Mouse (Mus musculus) CD4-positive, CD25-positive, alpha-beta regulatory T cell, adult 4 months (primary cell): ENCODE measurements around the gene Emilin1. TPM values are rescaled to one million over a fixed set of nuclear protein-coding genes. Genes with fewer than 3 reads are reported as not detected.

Experiments
- ATAC-seq: one replicate; pipeline ENCODE4 v1.8.0; 2017
- polyA plus RNA-seq, 2 experiments: library from polyadenylated mRNA; unstranded; fragments of 100-300 nt; shearing (Covaris generic); gene quantifications; one replicate each; pipeline ENCODE4 v1.2.1; 2017

Emilin1 gene
- polyA plus RNA-seq, 2 experiments from 2014 or later, result 0.32 to 0.90 TPM

- no peak for ATAC-seq
These were observed 4.5 kb upstream of the Emilin1 start for GRCm38 (mm10) chr5:30908426-30909299.

DNA sequence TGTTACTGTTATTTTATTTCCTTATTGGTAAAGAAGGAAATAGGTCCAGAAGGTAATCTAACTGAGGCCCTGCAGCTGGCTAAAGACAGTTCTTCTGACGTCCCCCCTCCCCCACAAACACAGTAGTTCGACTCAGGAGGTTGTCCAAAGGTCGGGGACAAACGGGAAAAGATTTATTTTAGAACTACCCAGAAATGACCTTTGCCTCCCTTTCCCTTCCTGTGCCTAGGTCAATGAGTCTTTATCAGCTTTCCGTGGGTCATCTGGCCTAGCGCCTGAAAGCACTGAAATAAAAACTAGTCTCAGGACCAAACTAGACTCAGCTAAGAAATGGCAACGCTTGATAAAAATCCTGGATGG, 3.9 kb upstream of the Emilin1 start:
- no peak for ATAC-seq

GRCm38 (mm10) chr5:30909863-30910262, 3.3 kb upstream of the Emilin1 start:
- no peak for ATAC-seq

GRCm38 (mm10) chr5:30910481-30910880, 2.7 kb upstream of the Emilin1 start:
- no peak for ATAC-seq

GRCm38 (mm10) chr5:30912156-30912555, 1.0 kb upstream of the Emilin1 start:
- ATAC-seq, result no peak

DNA sequence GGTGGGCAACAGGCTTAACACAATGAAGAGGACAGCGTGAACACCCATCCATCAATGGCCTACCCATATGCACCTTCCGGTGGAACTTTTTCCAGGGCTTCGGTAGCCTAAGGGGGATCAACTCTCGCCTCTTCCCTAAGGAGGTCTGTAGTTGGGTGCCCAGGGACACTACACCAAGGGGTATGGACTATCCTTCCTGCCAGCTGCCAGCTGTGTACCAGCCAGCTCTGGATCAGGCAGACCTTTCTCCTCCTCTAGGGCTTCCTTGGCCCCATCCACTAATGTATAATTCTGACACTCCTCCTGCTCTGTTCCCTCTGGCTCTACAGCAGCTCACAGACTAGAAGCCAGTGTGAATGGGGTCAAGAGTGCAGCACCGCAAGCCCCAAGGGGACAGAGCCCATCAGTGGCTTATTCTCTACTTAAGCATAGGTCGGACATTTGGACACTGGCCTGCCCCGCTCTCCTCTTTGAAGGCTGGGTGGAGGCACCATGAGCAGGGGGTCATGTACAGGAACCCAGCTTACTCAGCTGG, 966 bp downstream of the Emilin1 start:
- no peak for ATAC-seq

GRCm38 (mm10) chr5:30914849-30915248, 1.6 kb downstream of the Emilin1 start:
- no peak for ATAC-seq

- ATAC-seq, result peak; percentile 19
These were observed 2.3 kb downstream of the Emilin1 start for GRCm38 (mm10) chr5:30915456-30915855.

DNA sequence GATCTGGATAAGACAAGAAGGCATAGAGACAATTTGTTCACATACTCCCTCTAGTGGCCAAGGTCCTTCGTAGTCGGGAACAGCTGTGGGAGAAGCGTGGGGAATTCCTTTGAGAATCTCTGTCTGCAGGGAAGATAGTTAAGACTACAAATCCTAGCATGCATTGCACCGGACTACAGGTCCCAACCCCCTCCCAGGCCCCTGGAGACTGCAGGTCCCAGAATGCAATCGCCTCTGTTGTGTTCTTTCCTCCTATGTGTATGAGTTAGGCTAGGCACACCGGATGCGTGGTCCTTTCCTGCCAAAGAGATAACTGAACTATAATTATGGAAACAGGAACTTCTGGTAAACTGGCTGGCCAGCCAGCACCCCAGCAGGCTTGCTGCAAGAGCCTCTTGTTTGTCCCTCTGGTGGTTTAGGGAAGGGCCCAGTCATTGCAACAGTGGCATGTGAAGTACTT, 2.8 kb downstream of the Emilin1 start:
- peak; percentile 85 for ATAC-seq

GRCm38 (mm10) chr5:30916841-30917240, 3.6 kb downstream of the Emilin1 start:
- ATAC-seq, result no peak

- no peak for ATAC-seq
These were observed 4.1 kb downstream of the Emilin1 start for GRCm38 (mm10) chr5:30917348-30917747.

DNA sequence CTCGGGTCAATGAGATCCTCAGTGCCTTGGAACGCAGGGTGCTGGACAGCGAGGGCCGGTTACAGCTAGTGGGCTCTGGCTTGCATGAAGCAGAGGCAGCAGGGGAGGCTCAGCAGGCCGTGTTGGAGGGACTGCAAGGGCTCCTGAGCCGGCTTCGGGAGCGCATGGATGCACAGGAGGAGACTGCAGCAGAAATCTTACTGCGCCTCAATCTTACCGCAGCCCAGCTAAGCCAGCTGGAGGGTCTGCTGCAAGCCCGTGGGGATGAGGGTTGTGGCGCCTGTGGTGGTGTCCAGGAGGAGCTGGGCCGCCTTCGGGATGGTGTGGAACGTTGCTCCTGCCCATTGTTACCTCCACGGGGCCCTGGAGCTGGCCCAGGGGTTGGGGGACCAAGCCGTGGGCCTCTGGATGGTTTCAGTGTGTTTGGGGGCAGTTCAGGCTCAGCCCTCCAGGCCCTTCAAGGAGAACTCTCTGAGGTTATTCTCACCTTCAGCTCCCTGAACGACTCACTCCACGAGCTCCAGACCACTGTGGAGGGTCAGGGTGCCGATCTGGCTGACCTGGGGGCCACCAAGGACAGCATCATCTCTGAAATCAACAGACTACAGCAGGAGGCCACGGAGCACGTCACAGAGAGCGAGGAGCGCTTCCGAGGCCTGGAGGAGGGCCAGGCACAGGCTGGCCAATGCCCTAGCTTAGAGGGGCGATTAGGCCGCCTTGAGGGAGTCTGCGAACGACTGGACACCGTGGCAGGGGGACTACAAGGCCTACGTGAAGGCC, 4.9 kb downstream of the Emilin1 start:
- ATAC-seq, result no peak

- ATAC-seq, result no peak
These were observed 5.5 kb downstream of the Emilin1 start for GRCm38 (mm10) chr5:30918691-30919090.

GRCm38 (mm10) chr5:30919831-30920614, 6.8 kb downstream of the Emilin1 start:
- no peak for ATAC-seq

- ATAC-seq, result no peak
These were observed 7.4 kb downstream of the Emilin1 start for GRCm38 (mm10) chr5:30920621-30921020.

- ATAC-seq, result peak; percentile 86
These were observed 8.2 kb downstream of the Emilin1 start, which contains the start of gene Khk for GRCm38 (mm10) chr5:30921256-30922033. TSS of gene Khk (plus strand) at chr5:30921431.

DNA sequence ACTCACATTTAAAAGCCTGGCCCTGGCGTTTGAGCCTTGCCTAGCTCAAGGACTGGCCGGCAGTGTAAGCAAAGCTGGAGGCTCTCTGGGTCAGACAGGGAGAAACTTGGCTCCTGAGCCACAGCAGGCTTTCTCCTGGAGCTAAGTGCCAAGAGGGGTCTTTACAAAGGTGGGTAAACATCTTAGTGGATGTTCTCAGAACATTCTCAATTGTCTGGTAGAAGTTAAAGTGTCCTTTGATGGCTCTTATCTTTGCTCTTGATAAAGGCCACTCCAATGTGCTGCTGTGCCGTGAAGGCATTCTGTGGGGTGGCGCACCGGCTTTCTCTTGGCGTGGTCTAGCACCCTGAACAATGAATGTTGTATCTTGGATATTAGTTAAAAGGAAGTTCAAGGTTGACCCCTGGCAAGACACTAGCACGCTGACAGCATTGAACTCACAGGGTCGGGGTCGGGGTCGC, 9.4 kb downstream of the Emilin1 start:
- ATAC-seq, result no peak

DNA sequence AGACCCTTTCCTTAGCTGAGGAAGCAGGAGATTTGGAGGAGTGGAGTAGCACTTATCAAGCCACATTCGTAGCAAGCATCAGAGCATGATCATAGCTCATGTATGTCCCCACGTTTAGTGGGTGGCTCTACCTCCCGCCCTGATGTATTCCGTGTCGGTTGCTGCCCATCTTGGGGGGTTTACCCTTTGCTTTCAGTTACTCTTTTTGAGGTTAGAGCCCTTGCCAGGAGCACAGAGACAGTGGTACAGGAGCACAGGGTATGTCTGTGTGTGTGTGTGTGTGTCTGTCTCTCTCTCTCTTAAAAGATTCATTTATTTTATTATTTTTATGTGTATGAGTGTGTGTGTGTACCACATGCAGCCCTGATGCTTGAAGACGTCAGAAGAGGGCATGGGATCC, 9.9 kb downstream of the Emilin1 start:
- ATAC-seq, result no peak

GRCm38 (mm10) chr5:30924614-30925013, 11.4 kb downstream of the Emilin1 start:
- no peak for ATAC-seq

- ATAC-seq, result no peak
These were observed 12.0 kb downstream of the Emilin1 start for GRCm38 (mm10) chr5:30925217-30925616.

GRCm38 (mm10) chr5:30926073-30926472, 12.9 kb downstream of the Emilin1 start:
- no peak for ATAC-seq
